Mouse (Mus musculus) adrenal gland, postnatal 25 days (tissue): ENCODE data around the gene Ush2a. TPM values are rescaled to one million over a fixed set of nuclear protein-coding genes. Genes with fewer than 3 reads are reported as not detected.
A peak's percentile ranks its signal among the peaks of the same experiment; 100 is the strongest.

Experiments
- DNase-seq: peaks from one replicate; pipeline ENCODE4 v3.0.0; 2021; ENCODE audit warnings: mixed read lengths
- long read RNA-seq: library from polyadenylated mRNA; stranded (forward); transcript quantifications from one replicate; pipeline ENCODE4 v2.0.0, GENCODE M21; 2021
- total RNA-seq: library from RNA; stranded (reverse); gene quantifications from 2 replicates; pipeline ENCODE4 v1.2.3, GENCODE M21; 2021

Ush2a gene
- total RNA-seq: 0.06 and 0.10 TPM in 2 replicates
- long read RNA-seq: 0 reads

- no peak for DNase-seq
Observed at GRCm38 (mm10) chr1:188261903-188262682, at the start of gene Ush2a. TSS of gene Ush2a (plus strand) at chr1:188262023.

- DNase-seq: no peak
Observed at GRCm38 (mm10) chr1:188214885-188215611, 46.8 kb upstream of the Ush2a start.

- no peak for DNase-seq
Observed at GRCm38 (mm10) chr1:188221226-188221792, 40.5 kb upstream of the Ush2a start.

GRCm38 (mm10) chr1:188233036-188233724, 28.6 kb upstream of the Ush2a start:
- DNase-seq: no peak

- DNase-seq: no peak
Observed at GRCm38 (mm10) chr1:188238636-188239035, 23.2 kb upstream of the Ush2a start.

- no peak for DNase-seq
Observed at GRCm38 (mm10) chr1:188241766-188242165, 20.1 kb upstream of the Ush2a start.

GRCm38 (mm10) chr1:188257500-188257899, 4.3 kb upstream of the Ush2a start:
- DNase-seq: no peak

GRCm38 (mm10) chr1:188260259-188261107, 1.3 kb upstream of the Ush2a start:
- no peak for DNase-seq

GRCm38 (mm10) chr1:188267127-188267722, 5.4 kb downstream of the Ush2a start:
- DNase-seq: no peak

GRCm38 (mm10) chr1:188269071-188269470, 7.2 kb downstream of the Ush2a start:
- DNase-seq: no peak

- DNase-seq: no peak
Observed at GRCm38 (mm10) chr1:188313303-188313702, 51.5 kb downstream of the Ush2a start.

GRCm38 (mm10) chr1:188316574-188316973, 54.8 kb downstream of the Ush2a start:
- DNase-seq: no peak

- no peak for DNase-seq
Observed at GRCm38 (mm10) chr1:188320204-188320603, 58.4 kb downstream of the Ush2a start.

- no peak for DNase-seq
Observed at GRCm38 (mm10) chr1:188321534-188321933, 59.7 kb downstream of the Ush2a start.

- no peak for DNase-seq
Observed at GRCm38 (mm10) chr1:188330406-188330805, 68.6 kb downstream of the Ush2a start.

- no peak for DNase-seq
Observed at GRCm38 (mm10) chr1:188333936-188334335, 72.1 kb downstream of the Ush2a start.

- DNase-seq: no peak
Observed at GRCm38 (mm10) chr1:188347762-188348161, 85.9 kb downstream of the Ush2a start.

GRCm38 (mm10) chr1:188354726-188355125, 92.9 kb downstream of the Ush2a start:
- DNase-seq: peak; percentile 5

GRCm38 (mm10) chr1:188363548-188363947, 101.7 kb downstream of the Ush2a start:
- DNase-seq: peak; percentile 75

- no peak for DNase-seq
Observed at GRCm38 (mm10) chr1:188385180-188385579, 123.4 kb downstream of the Ush2a start.

- no peak for DNase-seq
Observed at GRCm38 (mm10) chr1:188385733-188386261, 124.0 kb downstream of the Ush2a start.
